Mouse (Mus musculus) myocyte (in vitro differentiated cells): ENCODE measurements around the gene Gm1123. TPM values are rescaled to one million over a fixed set of nuclear protein-coding genes. Genes with fewer than 3 reads are reported as not detected.

ENCODE experiments used
- H3K27me3 ChIP-seq: one replicate; pipeline ENCODE4 v1.6.1; 2011; ENCODE audit not compliant: control insufficient read depth, insufficient read depth, insufficient read length
- H3K36me3 ChIP-seq: one replicate; pipeline ENCODE4 v1.6.1; 2011; ENCODE audit not compliant: control insufficient read depth, insufficient read depth
- H3K4me2 ChIP-seq: one replicate; pipeline ENCODE4 v1.6.1; 2011; ENCODE audit warnings: low read depth, control low read depth
- H3K4me3 ChIP-seq: one replicate; pipeline ENCODE4 v1.5.1; 2011; ENCODE audit warnings: mild to moderate bottlenecking, control low read depth, moderate library complexity
- H3K79me2 ChIP-seq: one replicate; pipeline ENCODE4 v1.6.1; 2011; ENCODE audit not compliant: control insufficient read depth, insufficient read depth
- H3ac ChIP-seq: one replicate; pipeline ENCODE4 v1.6.1; 2011; ENCODE audit not compliant: control insufficient read depth, insufficient read length
- CEBPB ChIP-seq: IDR thresholded peaks from 2 replicates; pipeline ENCODE4 v1.6.1; 2011; ENCODE audit warnings: mild to moderate bottlenecking, moderate library complexity; ENCODE audit not compliant: poor library complexity, insufficient read depth, severe bottlenecking
- E2F4 ChIP-seq: IDR thresholded peaks from one replicate; pipeline ENCODE4 v1.6.1; 2011; ENCODE audit warnings: mild to moderate bottlenecking, control low read depth, moderate library complexity; ENCODE audit not compliant: insufficient read depth
- MAX ChIP-seq: IDR thresholded peaks from one replicate; pipeline ENCODE4 v1.6.1; 2011; ENCODE audit warnings: low read depth, mild to moderate bottlenecking, control low read depth
- MYOD1 ChIP-seq, 3 experiments: IDR thresholded peaks; one replicate each; pipeline ENCODE4 v1.6.1; 2011; ENCODE audit warnings: control low read depth in 2 of 3, low read depth in 2 of 3, mild to moderate bottlenecking in 2 of 3, moderate library complexity in 1 of 3; ENCODE audit not compliant: insufficient read length in 2 of 3, control insufficient read depth in 1 of 3
- MYOG ChIP-seq, 3 experiments: IDR thresholded peaks; one replicate each; pipeline ENCODE4 v1.6.1; 2011; ENCODE audit warnings: control low read depth in 2 of 3, low read depth in 2 of 3, mild to moderate bottlenecking in 2 of 3; ENCODE audit not compliant: insufficient read length in 2 of 3, control insufficient read depth in 1 of 3, insufficient read depth in 1 of 3
- POLR2A ChIP-seq: IDR thresholded peaks from one replicate; pipeline ENCODE4 v1.6.1; 2011; ENCODE audit warnings: low read depth, mild to moderate bottlenecking, control low read depth, moderate library complexity; ENCODE audit not compliant: insufficient read length
- POLR2AphosphoS2 ChIP-seq: IDR thresholded peaks from one replicate; pipeline ENCODE4 v1.6.1; 2011; ENCODE audit warnings: low read depth, control low read depth; ENCODE audit not compliant: insufficient read length
- REST ChIP-seq: IDR thresholded peaks from one replicate; pipeline ENCODE4 v1.6.1; 2011; ENCODE audit warnings: mild to moderate bottlenecking, control low read depth, moderate library complexity; ENCODE audit not compliant: insufficient read depth, insufficient read length
- SRF ChIP-seq: IDR thresholded peaks from one replicate; pipeline ENCODE4 v1.6.1; 2011; ENCODE audit warnings: low read depth; ENCODE audit not compliant: control insufficient read depth, insufficient read length
- TCF12 ChIP-seq: IDR thresholded peaks from one replicate; pipeline ENCODE4 v1.6.1; 2011; ENCODE audit warnings: mild to moderate bottlenecking, control low read depth; ENCODE audit not compliant: poor library complexity, insufficient read depth, severe bottlenecking
- TCF3 ChIP-seq: IDR thresholded peaks from one replicate; pipeline ENCODE4 v1.6.1; 2011; ENCODE audit warnings: low read depth, control low read depth; ENCODE audit not compliant: insufficient read length
- USF1 ChIP-seq: IDR thresholded peaks from one replicate; pipeline ENCODE4 v1.6.1; 2011; ENCODE audit warnings: low read depth, mild to moderate bottlenecking, control low read depth, moderate library complexity
- polyA plus RNA-seq: library from polyadenylated mRNA; unstranded; fragments of >200 nt; fragmentation: generic; extraction: Trizol; gene quantifications from one replicate; pipeline ENCODE4 v1.2.1, GENCODE M21; 2012; ENCODE audit warnings: missing spikeins

Gm1123 gene
- polyA plus RNA-seq, 1 experiment, result not detected

GRCm38 (mm10) chr9:99072538-99072937 is 37.0 kb upstream of the Gm1123 start:
- Histone ChIP-seq H3K4me2 (no peak overlapping the region), H3K27me3 (no peaks in the 10 kb centered on the region), H3K4me3 (no peak overlapping the region), H3K79me2 (no peaks in the 10 kb centered on the region), H3ac (no peak overlapping the region), H3K36me3 (peaks cover 7% of the 10 kb centered on the region)
- no peak for TF ChIP-seq SRF
- TF ChIP-seq MAX, result no peak
- TF ChIP-seq REST, result no peak
- no peak for TF ChIP-seq POLR2A
- no peak for TF ChIP-seq USF1
- no peak for TF ChIP-seq CEBPB
- no peak for TF ChIP-seq TCF12
- TF ChIP-seq TCF3, result no peak
- TF ChIP-seq E2F4, result no peak
- TF ChIP-seq POLR2AphosphoS2, result no peak

- Histone ChIP-seq H3K79me2 (no peaks in the 10 kb centered on the region), H3K36me3 (peaks cover 15% of the 10 kb centered on the region), H3ac (no peak overlapping the region), H3K4me2 (no peak overlapping the region), H3K4me3 (no peak overlapping the region), H3K27me3 (no peaks in the 10 kb centered on the region)
- TF ChIP-seq TCF3 (no peak), POLR2A (no peak), POLR2AphosphoS2 (no peak), TCF12 (no peak)
Observed at GRCm38 (mm10) chr9:99065311-99065710, 29.8 kb upstream of the Gm1123 start.

- Histone ChIP-seq H3K4me3 (no peak overlapping the region), H3ac (no peak overlapping the region), H3K4me2 (no peak overlapping the region), H3K36me3 (peaks cover 8% of the 10 kb centered on the region), H3K79me2 (no peaks in the 10 kb centered on the region), H3K27me3 (no peaks in the 10 kb centered on the region)
- no peak for TF ChIP-seq MYOD1 (IDR thresholded peaks at IDR 0.05; ENCODE audit: control insufficient read depth in 1 of 3, insufficient read length in 2 of 3, low read depth in 2 of 3)
- no peak for TF ChIP-seq MYOG (IDR thresholded peaks at IDR 0.05; ENCODE audit: control insufficient read depth in 1 of 3, insufficient read depth in 1 of 3, insufficient read length in 2 of 3, low read depth in 2 of 3)
- no peak for TF ChIP-seq TCF12
- no peak for TF ChIP-seq REST
- no peak for TF ChIP-seq USF1
- no peak for TF ChIP-seq POLR2AphosphoS2
- no peak for TF ChIP-seq E2F4
Observed at GRCm38 (mm10) chr9:99064216-99064615, 28.7 kb upstream of the Gm1123 start.

- H3K79me2 ChIP-seq, result no peaks in the 10 kb centered on the region
- no peak overlapping the region for H3ac ChIP-seq
- no peak overlapping the region for H3K4me3 ChIP-seq
- TF ChIP-seq E2F4 (no peak), REST (no peak), TCF3 (no peak), USF1 (no peak), MYOG (IDR thresholded peaks at IDR 0.05; ENCODE audit: control insufficient read depth in 1 of 3, insufficient read depth in 1 of 3, insufficient read length in 2 of 3, low read depth in 2 of 3) (no peak), MYOD1 (IDR thresholded peaks at IDR 0.05; ENCODE audit: control insufficient read depth in 1 of 3, insufficient read length in 2 of 3, low read depth in 2 of 3) (no peak), POLR2AphosphoS2 (no peak), TCF12 (no peak), POLR2A (no peak), CEBPB (no peak), SRF (no peak), MAX (no peak)
- peaks cover 8% of the 10 kb centered on the region for H3K36me3 ChIP-seq
- H3K4me2 ChIP-seq, result no peak overlapping the region
- H3K27me3 ChIP-seq, result no peaks in the 10 kb centered on the region
Observed at GRCm38 (mm10) chr9:99062544-99062943, 27.0 kb upstream of the Gm1123 start.

- H3K79me2 ChIP-seq, result no peaks in the 10 kb centered on the region
- H3K27me3 ChIP-seq, result no peaks in the 10 kb centered on the region
- no peak for TF ChIP-seq USF1
- TF ChIP-seq CEBPB, result no peak
- no peak for TF ChIP-seq POLR2A
- no peak for TF ChIP-seq SRF
- TF ChIP-seq POLR2AphosphoS2, result no peak
- no peak for TF ChIP-seq MYOG (IDR thresholded peaks at IDR 0.05; ENCODE audit: control insufficient read depth in 1 of 3, insufficient read depth in 1 of 3, insufficient read length in 2 of 3, low read depth in 2 of 3)
- TF ChIP-seq REST, result no peak
- no peak for TF ChIP-seq TCF12
- no peak for TF ChIP-seq E2F4
- TF ChIP-seq MYOD1 (IDR thresholded peaks at IDR 0.05; ENCODE audit: control insufficient read depth in 1 of 3, insufficient read length in 2 of 3, low read depth in 2 of 3), result no peak
- no peak for TF ChIP-seq MAX
- no peak for TF ChIP-seq TCF3
- peaks cover 8% of the 10 kb centered on the region for H3K36me3 ChIP-seq
- no peak overlapping the region for H3K4me2 ChIP-seq
- H3K4me3 ChIP-seq, result no peak overlapping the region
- H3ac ChIP-seq, result no peak overlapping the region
Observed at GRCm38 (mm10) chr9:99057751-99058150, 22.2 kb upstream of the Gm1123 start.
